Mouse (Mus musculus) liver, embryonic 16.5 days (tissue): ENCODE data around the gene BC049352. TPM values are rescaled to one million over a fixed set of nuclear protein-coding genes. Genes with fewer than 3 reads are reported as not detected.

Experiments
- ATAC-seq: fragments of 200-750 bp; cut with Nextera tagmentation; 2 replicates; pipeline ENCODE4 v1.8.0; 2017; ENCODE audit warnings: low read depth, mild to moderate bottlenecking, moderate number of reproducible peaks, moderate library complexity
- H3K27ac ChIP-seq: fragments of 300-500 bp; sonication (generic); 2 replicates; pipeline ENCODE4 v1.5.1; 2014; ENCODE audit warnings: mild to moderate bottlenecking, low read length
- H3K27me3 ChIP-seq: fragments of 300-500 bp; sonication (generic); 2 replicates; pipeline ENCODE4 v1.6.1; 2014; ENCODE audit warnings: low read depth, low read length, mixed read lengths; ENCODE audit not compliant: control insufficient read depth, insufficient read depth
- H3K36me3 ChIP-seq: fragments of 300-500 bp; sonication (generic); 2 replicates; pipeline ENCODE4 v1.6.1; 2014; ENCODE audit warnings: mild to moderate bottlenecking; ENCODE audit not compliant: control insufficient read depth, insufficient read depth
- H3K4me1 ChIP-seq: fragments of 300-500 bp; sonication (generic); 2 replicates; pipeline ENCODE4 v1.6.1; 2014; ENCODE audit warnings: low read depth, low read length, mixed read lengths; ENCODE audit not compliant: control insufficient read depth
- H3K4me2 ChIP-seq: fragments of 300-500 bp; sonication (generic); 2 replicates; pipeline ENCODE4 v1.6.1; 2014; ENCODE audit warnings: low read depth, low read length, mixed read lengths
- H3K4me3 ChIP-seq: fragments of 300-500 bp; sonication (generic); 2 replicates; pipeline ENCODE4 v1.5.1; 2014; ENCODE audit warnings: low read depth, mild to moderate bottlenecking, low read length
- H3K9ac ChIP-seq: fragments of 300-500 bp; sonication (generic); 2 replicates; pipeline ENCODE4 v1.6.1; 2014; ENCODE audit warnings: low read depth, low read length
- H3K9me3 ChIP-seq: fragments of 300-500 bp; sonication (generic); replicated peaks from 2 replicates; pipeline ENCODE4 v1.6.1; 2016; ENCODE audit warnings: low read length; ENCODE audit not compliant: control insufficient read depth
- whole genome bisulfite sequencing: fragments of 180-500 bp; shearing (Covaris S2); extraction: QIAGEN DNeasy Blood & Tissue Kit; methylation state at CpG from one replicate; pipeline ENCODE4 v1.1.7; 2014; ENCODE audit not compliant: insufficient replicate concordance; 5-methylcytosine and 5-hydroxymethylcytosine counted together
- polyA plus RNA-seq: library from polyadenylated mRNA; unstranded; fragments of >200 nt; fragmentation: Nextera tagmentation; extraction: Ambion mirVana; gene quantifications from 2 replicates; pipeline ENCODE4 v1.2.1, GENCODE M21; 2015

Gene BC049352
- polyA plus RNA-seq, result 0.05 and 0.09 TPM in 2 replicates

GRCm38 (mm10) chr9:45181770-45182169 lies at the start of gene BC049352:
TSS of gene BC049352 (plus strand) at chr9:45182007.
- no peak within 1 kb of the TSS for H3K4me2 ChIP-seq
- no peaks in the 10 kb centered on the region for H3K36me3 ChIP-seq
- ATAC-seq, result no peak; the same call in 1 of the 2 replicates
- H3K4me3 ChIP-seq, result no peak within 1 kb of the TSS
- H3K27me3 ChIP-seq, result no peaks in the 10 kb centered on the region
- no peaks in the 10 kb centered on the region for H3K9me3 ChIP-seq
- no peak within 1 kb of the TSS for H3K27ac ChIP-seq
- no peaks in the 10 kb centered on the region for H3K4me1 ChIP-seq
- no peak within 1 kb of the TSS for H3K9ac ChIP-seq
- 3% methylated on average over 2 of the region's 2 CpGs for WGBS

- Histone ChIP-seq H3K36me3 (no peaks in the 10 kb centered on the region), H3K4me3 (no peak overlapping the region), H3K4me2 (no peak overlapping the region), H3K9ac (no peak overlapping the region), H3K9me3 (no peaks in the 10 kb centered on the region), H3K4me1 (no peaks in the 10 kb centered on the region; the same call in none of the 2 replicates), H3K27me3 (peaks cover 28% of the 10 kb centered on the region), H3K27ac (no peak overlapping the region)
- 12% methylated on average over 5 of the region's 5 CpGs for WGBS
- ATAC-seq, result no peak
These were observed 48.1 kb upstream of the BC049352 start for GRCm38 (mm10) chr9:45133484-45134310.

GRCm38 (mm10) chr9:45136442-45137169 lies 45.2 kb upstream of the BC049352 start:
- no peak overlapping the region for H3K4me3 ChIP-seq
- H3K9me3 ChIP-seq, result no peaks in the 10 kb centered on the region
- no peaks in the 10 kb centered on the region; the same call in none of the 2 replicates for H3K4me1 ChIP-seq
- peak; percentile 87 for ATAC-seq
- 6% methylated on average over 7 of the region's 7 CpGs for WGBS
- H3K9ac ChIP-seq, result no peak overlapping the region
- no peaks in the 10 kb centered on the region for H3K36me3 ChIP-seq
- no peak overlapping the region for H3K4me2 ChIP-seq
- peak overlapping the region; percentile 55 for H3K27ac ChIP-seq
- H3K27me3 ChIP-seq, result peaks cover 44% of the 10 kb centered on the region

GRCm38 (mm10) chr9:45138191-45139032 lies 43.4 kb upstream of the BC049352 start, which contains the start of gene Scn4b:
TSS of gene Scn4b (plus strand) at chr9:45138395.
- Histone ChIP-seq H3K9ac (no peak within 1 kb of the TSS), H3K4me2 (peak within 1 kb of the TSS; percentile 42), H3K27ac (0 out of 2 replicates have a peak within 1 kb of the TSS, but pooled peaks have one; percentile 8), H3K36me3 (no peaks in the 10 kb centered on the region), H3K4me1 (no peaks in the 10 kb centered on the region; the same call in none of the 2 replicates), H3K4me3 (peak within 1 kb of the TSS; percentile 53), H3K27me3 (peaks cover 48% of the 10 kb centered on the region), H3K9me3 (no peaks in the 10 kb centered on the region)
- no peak for ATAC-seq
- WGBS, result under 1% methylated on average over 69 of the region's 76 CpGs

DNA sequence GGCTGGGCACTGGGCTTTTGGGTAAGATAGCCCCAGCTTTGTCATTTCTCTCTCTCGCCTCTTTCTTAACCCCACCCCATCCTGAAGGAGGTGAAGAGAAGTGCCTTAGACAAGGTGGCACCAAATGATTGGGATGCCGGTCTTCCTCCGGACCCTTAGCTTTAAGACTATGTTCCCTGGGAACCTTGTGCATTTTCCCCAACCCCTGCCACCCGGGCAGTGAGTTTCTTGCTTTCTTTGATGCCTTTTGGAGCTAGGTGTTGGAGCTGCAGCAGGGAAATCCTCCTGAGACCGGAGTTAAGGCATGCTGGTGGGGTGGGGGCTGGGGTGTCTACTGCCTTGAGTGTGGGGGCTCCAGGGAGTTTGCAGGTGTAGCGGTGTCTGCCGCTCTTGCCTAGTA lies 42.7 kb upstream of the BC049352 start:
- no peak overlapping the region for H3K9ac ChIP-seq
- no peak for ATAC-seq

GRCm38 (mm10) chr9:45140945-45141344 lies 40.9 kb upstream of the BC049352 start:
- WGBS, result 47% methylated on average over 7 of the region's 7 CpGs
- H3K27me3 ChIP-seq, result peaks cover 59% of the 10 kb centered on the region
- H3K36me3 ChIP-seq, result no peaks in the 10 kb centered on the region
- H3K4me3 ChIP-seq, result no peak overlapping the region
- ATAC-seq, result no peak
- no peaks in the 10 kb centered on the region for H3K9me3 ChIP-seq
- H3K4me2 ChIP-seq, result no peak overlapping the region
- H3K27ac ChIP-seq, result no peak overlapping the region
- no peak overlapping the region for H3K9ac ChIP-seq
- H3K4me1 ChIP-seq, result no peaks in the 10 kb centered on the region; the same call in 1 of the 2 replicates

More for the DNA sequence above, 42.7 kb upstream of the BC049352 start:
- Histone ChIP-seq H3K4me3 (peak overlapping the region; percentile 53), H3K27me3 (peaks cover 49% of the 10 kb centered on the region), H3K9me3 (no peaks in the 10 kb centered on the region), H3K4me1 (no peaks in the 10 kb centered on the region; the same call in none of the 2 replicates), H3K36me3 (no peaks in the 10 kb centered on the region), H3K27ac (no peak overlapping the region), H3K4me2 (peak overlapping the region; percentile 42)
- 7% methylated on average over 7 of the region's 7 CpGs for WGBS

- no peaks in the 10 kb centered on the region; the same call in 1 of the 2 replicates for H3K4me1 ChIP-seq
- WGBS, result 29% methylated on average over 3 of the region's 3 CpGs
- no peak for ATAC-seq
- H3K27ac ChIP-seq, result no peak overlapping the region
- peaks cover 45% of the 10 kb centered on the region for H3K27me3 ChIP-seq
- H3K4me3 ChIP-seq, result no peak overlapping the region
- no peak overlapping the region for H3K4me2 ChIP-seq
- H3K36me3 ChIP-seq, result no peaks in the 10 kb centered on the region
- no peak overlapping the region for H3K9ac ChIP-seq
- H3K9me3 ChIP-seq, result no peaks in the 10 kb centered on the region
These were observed 39.1 kb upstream of the BC049352 start for GRCm38 (mm10) chr9:45142686-45143085.

GRCm38 (mm10) chr9:45145533-45146266 lies 36.1 kb upstream of the BC049352 start:
- no peak overlapping the region for H3K27ac ChIP-seq
- no peak overlapping the region for H3K9ac ChIP-seq
- no peaks in the 10 kb centered on the region for H3K36me3 ChIP-seq
- peak overlapping the region; percentile 57 for H3K4me2 ChIP-seq
- H3K9me3 ChIP-seq, result no peaks in the 10 kb centered on the region
- peaks cover 21% of the 10 kb centered on the region for H3K27me3 ChIP-seq
- H3K4me1 ChIP-seq, result no peaks in the 10 kb centered on the region; the same call in 1 of the 2 replicates
- WGBS, result 7% methylated on average over 27 of the region's 27 CpGs
- ATAC-seq, result no peak
- H3K4me3 ChIP-seq, result peak overlapping the region; percentile 28; the same call in 1 of the 2 replicates
